Mouse (Mus musculus) cerebellum, postnatal 14 days (tissue): ENCODE measurements around the gene Srcap.
"Not testable (repeated sequence)": the region's sequence is repeated elsewhere in the genome, so short reads cannot be mapped to it uniquely, and the experiment has no call there.

Source experiments
- DNase-seq, 2 experiments: peaks; one replicate each; pipeline ENCODE4 v3.0.0; 2021; ENCODE audit warnings: mixed read lengths in 2 of 2

The Srcap gene

DNA sequence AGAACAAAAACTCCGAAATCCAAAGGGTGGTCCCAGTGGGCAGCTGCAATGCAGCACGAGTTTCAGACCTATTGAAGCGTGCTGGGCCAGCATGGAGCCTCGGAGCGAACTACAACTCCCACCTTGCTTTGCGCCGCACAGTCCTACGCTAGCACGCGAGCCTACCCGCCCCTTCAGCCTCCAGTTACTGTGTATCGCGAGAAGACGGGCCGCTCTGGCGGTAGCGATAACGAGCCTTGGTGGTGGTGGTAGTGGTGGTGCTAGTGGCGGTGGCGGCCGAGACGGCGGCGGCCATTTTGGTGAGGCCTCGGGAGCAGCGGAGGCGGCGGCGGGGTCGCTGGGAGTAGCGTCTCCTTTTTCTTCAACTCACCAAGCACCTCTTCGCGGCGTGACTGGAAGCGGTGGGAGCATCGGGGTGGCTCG, at the start of gene Srcap:
Gene Srcap, plus strand, starts transcription at position 176 of the 423 bp plus-strand sequence.
- peak; percentile 96 to 97 for DNase-seq

DNA sequence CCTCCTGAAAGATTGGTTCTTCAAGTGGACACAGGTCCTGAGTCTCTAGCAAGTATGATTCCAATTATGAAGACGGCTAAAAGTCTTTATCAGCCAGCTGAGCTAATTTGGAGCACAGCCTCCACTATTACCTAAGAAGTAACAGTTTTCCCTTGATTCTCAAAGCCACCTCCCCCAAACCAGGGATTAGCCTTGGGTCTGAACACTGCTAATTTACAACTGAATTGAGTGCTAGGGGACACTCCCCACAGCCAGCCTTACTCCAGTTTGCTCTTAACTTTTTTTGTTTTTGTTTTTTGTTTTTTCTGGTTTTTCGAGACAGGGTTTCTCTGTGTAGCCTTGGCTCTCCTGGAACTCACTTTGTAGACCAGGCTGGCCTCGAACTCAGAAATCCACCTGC, 46.6 kb upstream of the Srcap start:
- no peak for DNase-seq

DNA sequence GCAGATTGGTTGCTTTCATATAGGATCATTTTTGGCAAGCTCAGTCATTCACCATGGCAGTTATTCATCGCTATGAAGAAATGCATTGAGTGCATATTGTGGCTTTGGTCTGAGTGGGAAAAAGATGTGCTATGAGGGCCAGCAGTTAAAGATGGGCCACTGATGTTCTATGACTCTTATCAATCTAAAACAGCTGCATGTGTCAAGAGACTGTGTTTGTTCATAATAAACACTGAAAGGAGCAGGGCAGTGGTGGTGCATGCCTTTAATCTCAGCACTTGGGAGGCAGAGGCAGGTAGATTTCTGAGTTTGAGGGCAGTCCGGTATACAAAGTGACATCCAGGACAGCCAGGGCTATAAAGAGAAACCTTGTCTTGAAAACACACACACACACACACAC, 46.1 kb upstream of the Srcap start:
- DNase-seq, result not testable (repeated sequence)

DNA sequence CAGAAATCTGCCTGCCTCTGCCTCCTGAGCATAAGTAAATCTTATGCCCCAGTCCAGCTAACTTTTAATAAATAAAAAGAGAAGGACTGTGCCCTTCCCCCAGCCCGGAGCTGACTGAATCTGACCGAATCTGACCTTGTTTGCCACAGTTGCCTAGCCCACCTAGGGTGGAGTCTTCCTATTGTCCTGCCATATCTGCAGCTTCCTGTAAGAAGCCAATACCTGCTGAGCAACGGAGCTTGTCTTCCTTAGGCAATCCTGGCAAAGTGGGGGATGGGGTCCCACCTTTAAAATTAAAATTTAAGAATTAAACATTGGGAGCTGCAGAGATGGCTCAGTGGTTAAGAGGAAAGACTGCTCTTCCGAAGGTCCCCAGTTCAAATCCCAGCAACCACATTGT, 45.2 kb upstream of the Srcap start:
- no peak for DNase-seq

DNA sequence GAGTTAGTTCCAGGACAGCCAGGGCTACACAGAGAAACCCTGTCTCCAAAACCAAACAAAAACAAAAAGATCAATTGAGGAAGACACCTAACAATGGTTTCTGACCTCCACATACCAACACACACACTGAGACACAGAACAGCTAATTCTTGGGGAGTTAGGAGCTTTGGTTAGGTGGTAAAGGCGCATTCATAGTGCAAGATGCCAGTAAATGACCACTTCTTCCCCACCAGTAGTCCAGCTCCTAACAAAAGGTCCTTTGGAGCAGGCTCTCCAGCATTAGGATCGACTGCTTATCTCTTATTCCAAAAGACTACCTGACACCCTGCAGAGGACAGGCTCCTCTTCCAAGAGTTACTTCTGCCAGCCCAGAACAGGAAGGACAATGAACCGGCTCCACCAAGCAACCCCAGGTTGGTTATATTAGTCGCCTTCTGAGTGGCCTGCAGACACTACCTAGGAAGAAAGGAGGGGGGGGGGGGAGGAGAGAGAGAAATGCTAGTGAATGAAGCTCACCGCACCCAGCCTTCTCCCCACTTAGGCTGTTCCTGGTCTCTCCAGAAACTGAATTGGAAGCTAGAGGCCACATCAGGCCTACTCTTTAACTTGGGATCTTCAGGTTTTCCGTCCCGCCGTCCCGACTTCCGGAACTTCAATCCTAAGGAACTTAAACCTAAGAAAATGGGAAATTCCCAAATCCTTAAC, 41.6 kb upstream of the Srcap start:
- DNase-seq, result peak; percentile 57 to 60

DNA sequence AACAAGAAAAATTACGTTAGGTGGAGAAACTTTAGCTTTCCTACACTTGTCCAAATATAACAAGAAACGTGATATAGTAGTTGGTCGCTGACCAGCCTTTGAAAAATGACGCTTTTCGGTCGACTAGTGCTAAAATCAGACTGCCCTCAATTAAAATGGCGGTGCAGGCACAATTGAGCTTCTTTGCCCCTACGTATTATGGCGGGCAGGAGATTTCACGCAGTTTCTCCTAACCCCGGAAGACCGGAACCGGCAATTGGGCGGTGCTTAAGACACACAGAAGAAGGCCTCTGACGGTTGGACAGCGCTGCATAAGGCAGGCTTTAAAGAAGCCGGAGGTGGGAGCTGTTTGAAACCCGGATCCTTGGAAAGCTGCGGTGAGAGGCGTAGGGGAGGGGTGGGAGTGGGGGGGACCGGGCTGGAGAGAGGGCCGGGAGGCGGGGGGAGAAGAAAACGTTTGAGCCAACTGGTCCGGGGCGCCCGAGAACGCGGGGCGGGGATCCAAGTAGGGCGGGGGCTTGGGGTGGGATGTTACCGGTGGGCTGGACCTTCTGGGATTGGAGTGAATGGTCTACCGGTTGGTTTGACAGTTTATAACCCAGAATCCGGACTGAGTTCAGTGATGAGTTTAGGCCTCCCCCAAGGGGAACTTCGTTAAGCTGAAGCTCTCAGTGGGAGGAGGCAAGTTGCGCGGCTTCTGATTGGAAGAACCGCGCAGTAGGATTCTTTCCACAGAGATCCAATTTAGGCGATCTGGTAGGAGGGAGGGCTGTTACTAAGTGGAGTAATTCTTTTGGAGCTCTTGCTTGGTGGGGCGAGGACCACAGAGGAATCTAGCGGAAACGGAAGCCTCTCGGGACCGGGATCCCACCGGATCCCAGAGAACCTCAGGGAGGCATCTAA, 40.8 kb upstream of the Srcap start:
- DNase-seq, result peak; percentile 92 to 95

DNA sequence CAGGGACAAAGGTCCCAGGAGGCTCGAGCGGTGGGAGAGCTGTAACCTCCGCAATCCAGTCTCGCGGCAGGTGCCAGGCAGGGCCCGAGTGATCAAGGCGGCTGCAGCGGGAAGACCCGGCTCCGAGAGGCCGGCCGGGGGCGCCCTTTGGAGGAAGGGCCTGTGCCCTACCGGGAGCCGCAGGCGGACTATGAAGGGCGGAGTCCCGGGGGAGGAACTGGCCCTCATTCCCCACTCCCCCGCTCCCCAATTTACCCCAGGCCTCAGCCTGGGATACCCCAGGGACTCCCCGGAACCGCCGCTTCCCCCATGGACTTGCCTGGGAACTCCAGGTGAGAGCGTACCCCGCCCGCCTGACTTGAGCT, 40.2 kb upstream of the Srcap start:
- no peak for DNase-seq

DNA sequence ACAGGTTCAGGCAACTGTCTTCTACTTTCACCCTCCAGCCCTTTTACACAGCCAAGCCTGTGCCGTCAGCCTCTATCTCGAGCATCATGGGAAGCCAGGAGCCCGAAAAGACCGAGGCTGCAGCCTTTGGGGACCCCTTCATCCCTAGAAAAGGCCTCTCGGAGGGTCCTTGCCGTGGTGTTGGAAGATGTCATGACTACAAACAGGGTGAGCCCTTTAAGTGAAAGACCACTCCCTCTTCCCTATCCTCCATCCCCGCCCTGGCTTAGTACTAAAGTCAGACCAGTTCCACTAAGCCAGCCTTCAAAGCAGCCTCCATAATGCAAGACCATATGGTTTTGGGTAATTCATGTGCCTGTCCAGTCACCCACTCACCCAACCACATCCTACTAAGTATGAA, 39.7 kb upstream of the Srcap start:
- no peak for DNase-seq

DNA sequence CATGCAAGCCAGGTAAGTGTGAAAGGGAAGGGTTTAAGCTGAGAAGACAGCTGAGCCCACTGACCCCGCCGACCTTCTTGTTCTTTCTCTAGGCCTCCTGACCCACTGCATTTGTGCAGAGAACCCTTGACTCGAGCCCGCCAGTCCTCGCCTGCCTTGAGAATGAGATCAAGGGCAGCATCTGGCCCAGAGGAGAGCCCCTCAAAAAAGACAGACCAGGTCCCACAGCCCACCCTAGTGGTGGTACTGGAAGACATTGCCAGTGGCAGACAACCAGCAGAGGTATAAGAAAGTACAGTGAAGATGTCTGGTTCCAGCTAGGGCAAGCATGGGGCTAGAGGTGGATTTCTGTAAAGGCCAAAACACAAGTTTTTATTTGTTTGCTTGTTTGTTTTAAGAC, 38.1 kb upstream of the Srcap start:
- peak in 1 of 2 experiments; percentile 39 for DNase-seq

DNA sequence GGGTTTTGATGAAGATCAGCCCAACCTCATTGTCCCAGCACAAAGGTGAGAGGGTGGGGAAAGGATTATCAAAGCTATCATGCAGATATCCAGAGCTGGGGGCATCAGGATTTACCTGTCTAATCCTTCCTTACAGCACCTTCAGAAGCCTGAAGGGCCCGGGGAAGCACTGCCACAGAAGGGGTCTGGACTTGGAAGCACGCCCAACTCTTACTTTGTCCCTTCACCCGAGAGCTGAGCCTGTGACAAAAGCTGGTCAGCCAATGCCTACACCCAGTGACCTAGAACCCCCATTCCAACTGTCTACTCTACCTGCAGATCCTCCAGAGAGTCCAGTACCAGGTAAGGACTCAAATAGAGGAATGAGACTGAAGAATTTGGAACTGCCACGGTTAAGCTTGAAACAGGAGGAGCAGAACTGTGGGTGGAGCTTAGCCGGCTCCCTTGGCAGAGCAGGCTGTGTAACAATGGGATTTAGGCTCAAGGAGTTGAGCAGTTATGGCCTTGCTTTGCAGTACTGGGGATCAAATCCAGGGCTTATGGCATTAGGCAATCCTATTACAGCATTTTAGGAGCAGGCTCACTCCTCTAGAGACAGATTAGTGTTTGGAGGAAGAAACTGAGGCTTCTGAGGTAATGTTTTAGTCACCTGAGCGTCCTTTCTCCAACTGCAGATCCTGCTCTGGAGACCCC, 37.3 kb upstream of the Srcap start:
- no peak for DNase-seq

- no peak for DNase-seq
Observed at GRCm38 (mm10) chr7:127475186-127475740, 36.5 kb upstream of the Srcap start.

DNA sequence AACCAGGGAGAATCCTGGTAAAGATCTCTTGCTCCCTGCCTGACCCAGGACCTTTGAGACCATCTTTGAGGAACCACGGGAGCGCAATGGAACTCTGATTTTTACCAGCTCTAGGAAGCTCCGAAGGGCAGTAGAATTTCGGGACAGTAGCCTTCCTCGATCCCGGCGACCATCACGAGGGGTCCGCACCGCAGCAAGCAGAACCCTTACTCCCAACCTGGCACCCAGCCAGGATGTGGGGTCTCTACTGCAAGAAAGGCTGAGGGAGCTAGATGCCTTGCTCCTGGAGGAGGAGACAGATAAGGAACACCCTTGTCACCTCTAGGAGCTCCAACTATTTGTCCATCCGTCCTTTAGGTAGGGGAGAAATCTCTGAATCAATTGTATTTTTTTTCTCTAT, 35.4 kb upstream of the Srcap start:
- peak; percentile 41 to 55 for DNase-seq

DNA sequence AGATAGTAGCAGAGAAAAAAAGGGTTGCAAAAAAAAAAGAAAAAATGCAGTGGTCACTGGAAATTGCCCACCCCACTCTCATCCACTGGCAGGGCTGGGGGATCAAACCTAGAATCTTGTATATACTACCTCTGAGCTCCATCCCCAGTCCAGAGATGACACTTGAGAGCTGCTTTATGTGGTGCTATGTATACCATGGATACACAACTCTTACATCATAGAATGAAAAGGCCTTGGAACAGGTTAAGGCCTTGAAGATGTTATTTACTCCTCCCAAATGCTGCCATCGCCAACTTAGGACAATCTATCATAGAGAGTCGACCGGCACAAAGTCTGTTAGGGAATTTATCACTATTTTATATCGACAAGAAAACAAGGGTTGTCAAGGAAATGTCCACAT, 34.9 kb upstream of the Srcap start:
- DNase-seq, result no peak

GRCm38 (mm10) chr7:127477687-127478634, 33.8 kb upstream of the Srcap start:
- DNase-seq, result peak; percentile 99 to 100

DNA sequence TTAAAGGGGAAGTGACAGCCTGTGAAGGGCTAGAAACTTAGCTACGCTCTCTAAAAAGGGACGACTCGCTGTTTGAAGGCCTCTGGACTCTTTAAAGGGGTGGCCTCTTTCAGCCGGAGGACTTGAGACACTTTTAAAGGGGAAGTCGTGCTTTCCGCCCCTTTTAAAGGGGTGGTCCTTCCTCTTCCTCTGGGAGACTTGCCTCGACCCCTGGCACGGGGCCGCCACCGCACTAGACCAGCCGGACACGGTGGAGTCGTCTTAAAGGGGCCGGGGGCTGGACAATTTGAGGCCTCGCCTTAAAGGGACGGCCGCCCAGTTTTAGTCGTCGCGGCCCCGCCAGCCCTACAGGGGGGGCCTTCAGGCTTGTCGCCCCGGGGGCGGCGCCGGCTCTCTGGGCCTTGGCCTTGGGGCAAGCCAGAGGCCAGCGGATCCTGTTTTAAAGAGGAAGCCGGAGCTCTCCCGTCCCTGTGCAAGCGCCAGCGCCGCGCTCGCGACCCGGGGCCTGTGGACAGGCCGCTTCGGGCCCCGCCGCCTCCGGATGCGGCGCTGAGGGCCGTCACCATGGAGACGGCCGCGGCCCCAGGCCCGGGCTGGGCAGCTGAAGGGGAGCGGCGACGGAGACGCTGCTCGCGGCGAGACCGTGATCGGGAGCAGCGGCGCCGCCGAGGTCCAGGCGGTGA, 33.0 kb upstream of the Srcap start, which contains the start of gene Fbrs:
Gene Fbrs, plus strand, starts transcription at position 565 of the 683 bp plus-strand sequence.
- peak; percentile 98 to 99 for DNase-seq

DNA sequence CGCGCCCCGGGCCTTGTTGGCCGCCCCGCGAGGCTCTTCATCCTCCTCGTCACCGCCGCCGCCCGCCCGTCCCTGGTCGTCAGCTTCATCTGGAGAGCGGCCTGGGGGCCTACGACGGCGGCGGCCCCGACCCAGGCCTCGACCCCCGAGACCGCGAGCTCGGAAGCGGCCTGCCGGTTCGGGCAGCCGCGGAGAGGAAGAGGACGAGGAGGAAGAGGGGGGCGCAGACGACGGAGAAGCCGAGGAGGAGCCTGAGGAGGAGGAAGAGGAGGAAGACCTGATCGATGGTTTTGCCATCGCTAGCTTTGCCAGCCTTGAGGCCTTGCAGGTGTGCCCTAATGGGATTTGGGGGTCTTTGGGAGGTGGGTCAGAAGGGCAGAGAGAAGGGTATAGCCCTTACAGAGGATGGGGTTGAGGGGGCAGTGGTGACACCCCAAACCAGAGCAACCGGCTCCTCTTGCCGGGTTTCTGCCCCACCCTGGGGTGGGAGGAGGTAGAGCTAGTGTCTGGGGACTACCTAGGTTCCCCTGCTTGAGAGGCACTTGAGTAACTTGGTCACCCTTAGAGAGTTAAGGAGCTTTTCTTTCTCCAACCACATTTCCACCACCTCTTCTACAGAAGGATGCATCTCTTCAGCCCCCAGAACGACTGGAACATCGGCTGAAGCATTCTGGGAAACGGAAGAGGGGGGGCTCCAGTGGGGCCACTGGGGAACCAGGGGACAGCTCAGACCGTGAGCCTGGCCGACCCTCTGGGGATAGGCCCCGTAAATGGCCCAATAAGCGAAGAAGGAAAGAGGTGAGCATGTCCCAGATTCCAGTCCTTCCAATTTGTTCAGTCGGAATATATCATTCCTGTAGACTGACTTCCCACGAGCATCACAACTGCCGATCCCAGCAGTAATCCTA, 32.2 kb upstream of the Srcap start:
- peak; percentile 33 to 41 for DNase-seq

DNA sequence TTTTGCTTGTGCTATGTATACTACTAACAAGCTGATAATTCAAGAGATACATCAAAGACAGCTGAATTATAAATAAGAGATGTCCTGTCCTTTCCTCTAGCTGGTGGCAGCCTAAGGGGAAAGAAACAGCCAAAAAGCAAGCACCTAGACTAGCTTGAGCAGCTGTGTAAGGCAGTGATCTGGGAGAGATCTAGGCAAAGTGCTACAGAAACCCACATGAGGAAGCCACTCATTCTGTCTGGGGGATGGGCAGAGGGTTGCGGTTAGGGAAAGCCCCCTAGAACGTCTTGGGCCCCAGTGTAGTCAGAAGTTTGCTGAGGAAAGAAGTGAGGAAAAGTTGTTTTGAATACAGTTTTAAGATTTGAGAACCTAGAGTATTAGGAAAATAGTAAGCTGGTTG, 31.5 kb upstream of the Srcap start:
- DNase-seq, result no peak

- peak; percentile 35 to 42 for DNase-seq
Observed at GRCm38 (mm10) chr7:127485416-127485815, 26.4 kb upstream of the Srcap start.

- not testable (repeated sequence) for DNase-seq
Observed at GRCm38 (mm10) chr7:127488364-127488763, 23.4 kb upstream of the Srcap start.

DNA sequence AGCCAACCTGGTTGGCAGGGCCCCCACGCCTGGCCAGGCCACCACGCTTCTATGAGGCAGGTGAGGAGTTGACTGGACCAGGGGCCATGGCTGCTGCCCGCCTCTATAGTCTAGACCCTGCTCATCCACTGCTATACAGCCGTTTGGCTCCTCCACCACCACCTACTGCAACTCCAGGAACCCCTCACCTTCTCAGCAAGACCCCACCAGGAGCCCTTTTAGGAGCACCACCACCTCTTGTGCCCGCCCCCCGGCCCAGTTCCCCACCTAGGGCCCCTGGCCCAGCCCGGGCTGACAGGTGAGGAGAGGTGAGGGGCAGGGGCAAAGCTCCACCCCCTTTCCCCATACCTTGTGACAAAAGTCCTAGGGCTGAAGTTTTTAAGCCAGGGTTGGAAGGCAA, 21.8 kb upstream of the Srcap start:
- no peak for DNase-seq
